Mouse (Mus musculus): ENCODE measurements at regions not wholly inside any gene's neighbourhood (a gene's known extent, or its start where the extent isn't known, plus 50 kb on each side); places are given as distances from the start of the nearest gene placed in this dataset.

DNA sequence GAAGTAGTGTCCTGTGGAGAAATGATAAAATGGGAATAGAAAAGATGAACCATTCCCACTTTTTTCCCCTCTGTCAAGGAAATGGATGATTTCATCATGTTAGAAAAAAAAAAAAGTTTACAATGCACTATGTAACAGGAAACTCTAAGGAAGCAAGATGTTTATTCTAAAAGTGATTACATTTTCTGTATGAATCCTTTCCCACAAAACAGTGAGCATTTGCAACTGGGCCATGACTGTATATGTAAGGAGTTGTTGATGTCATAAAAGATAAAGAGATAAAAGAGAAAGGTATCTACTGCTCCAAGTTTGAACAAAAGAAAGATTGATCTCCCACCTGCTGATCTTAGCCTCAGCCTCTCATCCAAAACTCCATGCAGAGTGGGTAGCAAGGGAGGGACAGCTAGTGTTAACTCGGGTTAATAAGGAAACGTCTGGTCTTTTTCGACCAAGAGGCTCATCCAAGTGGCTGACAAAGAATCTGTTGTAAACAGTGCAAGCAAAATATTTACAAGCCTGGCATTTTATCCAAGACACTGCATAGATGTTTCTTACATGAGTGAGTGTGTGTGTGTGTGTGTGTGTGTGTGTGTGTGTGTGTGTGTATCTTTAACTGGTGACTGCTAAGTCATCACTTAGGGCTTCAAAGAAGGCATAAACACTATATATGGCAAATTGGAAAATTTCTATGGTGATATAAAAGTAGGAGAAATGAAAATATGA, 213.3 kb downstream of the Gm9733 start:
- DNase-seq, result no peak

- DNase-seq, result no peak
These were observed 205.4 kb downstream of the Gm9733 start for GRCm38 (mm10) chr3:15126736-15127135.

DNA sequence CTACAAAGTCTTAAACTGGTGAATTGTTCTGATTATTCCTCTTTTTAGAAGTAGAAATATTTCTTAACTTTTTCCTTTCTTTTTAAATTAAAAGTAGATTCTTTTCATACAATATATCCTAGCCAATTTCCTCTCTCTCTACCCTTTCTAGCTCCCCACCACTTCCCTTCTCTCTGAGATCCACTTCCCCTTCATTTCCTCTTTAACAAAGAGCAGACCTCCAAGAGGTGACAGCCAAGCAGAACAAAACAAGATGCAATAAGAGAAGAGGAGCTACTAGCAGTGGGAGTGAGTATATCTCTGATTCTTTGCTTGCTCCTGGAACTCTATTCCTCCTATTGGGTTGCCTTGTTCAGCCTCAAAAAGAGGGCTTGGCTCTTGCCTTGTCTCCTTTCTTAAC, 203.7 kb downstream of the Gm9733 start:
- DNase-seq, result no peak

DNA sequence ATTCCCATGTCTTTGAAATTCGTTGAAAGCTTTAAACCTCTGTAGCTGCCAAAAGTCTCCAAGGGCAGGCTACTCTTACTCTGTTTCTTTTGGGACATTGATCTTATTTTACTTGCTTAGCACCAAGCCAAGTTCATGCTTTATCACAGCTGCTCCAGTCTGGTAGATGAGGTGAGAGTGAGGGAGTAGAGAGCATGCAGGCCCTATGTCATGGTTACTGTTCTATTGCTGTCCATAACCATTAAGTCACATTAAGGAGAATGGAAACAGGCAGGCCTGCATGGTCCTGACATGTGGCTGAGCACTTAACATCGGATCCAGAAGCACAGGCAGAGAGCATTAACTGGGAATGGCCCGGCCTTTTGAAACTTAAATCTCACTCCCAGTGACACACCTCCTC, 203.1 kb downstream of the Gm9733 start:
- DNase-seq, result no peak

GRCm38 (mm10) chr3:15129729-15130369, 202.3 kb downstream of the Gm9733 start:
- no peak for DNase-seq

- DNase-seq, result no peak
These were observed 200.0 kb downstream of the Gm9733 start for GRCm38 (mm10) chr3:15132136-15132535.

GRCm38 (mm10) chr3:15139550-15139949, 192.6 kb downstream of the Gm9733 start:
- no peak for DNase-seq

- DNase-seq, result no peak
These were observed 178.4 kb downstream of the Gm9733 start for GRCm38 (mm10) chr3:15153710-15154109.

DNA sequence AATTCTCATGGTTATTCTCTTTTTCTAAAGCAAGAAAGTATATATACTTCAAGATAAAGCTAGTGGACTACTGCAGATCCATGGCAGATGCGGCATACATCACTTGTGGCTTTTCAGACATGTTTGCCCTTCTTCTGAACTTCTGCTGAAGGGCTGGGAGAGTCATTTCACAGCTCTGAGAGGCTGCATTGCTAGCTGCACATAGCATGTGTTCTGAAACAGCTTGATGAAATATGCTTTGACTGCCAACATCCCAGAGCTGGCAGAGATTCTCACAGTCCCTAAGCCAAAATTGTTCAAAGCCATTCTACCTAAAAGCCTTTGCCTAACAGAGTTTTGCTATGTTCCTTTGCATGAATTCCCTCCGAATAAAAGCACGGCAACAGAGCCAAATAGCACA, 177.9 kb downstream of the Gm9733 start:
- peak; percentile 73 to 82 for DNase-seq

GRCm38 (mm10) chr3:15156681-15157080, 175.4 kb downstream of the Gm9733 start:
- DNase-seq, result peak in 1 of 2 experiments; percentile 9

DNA sequence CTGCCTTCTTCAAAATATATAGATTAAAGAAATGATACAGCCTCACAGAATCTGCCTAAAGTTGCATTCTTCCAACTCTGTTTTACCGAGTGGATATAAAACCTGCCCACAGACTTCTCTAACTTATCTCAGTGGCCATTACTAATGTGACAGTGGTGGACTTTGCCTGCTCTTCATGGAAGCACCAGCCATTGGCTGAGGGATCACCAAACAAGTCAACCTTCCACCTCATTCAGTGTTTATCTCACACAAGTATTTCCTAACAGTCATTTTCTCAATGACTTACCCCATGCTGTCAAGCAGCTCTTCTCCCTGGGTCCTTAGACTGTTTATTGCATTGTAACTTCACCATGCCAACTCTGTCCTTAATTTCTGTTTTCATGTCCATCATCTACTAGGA, 174.3 kb downstream of the Gm9733 start:
- no peak for DNase-seq

- DNase-seq, result no peak
These were observed 173.2 kb downstream of the Gm9733 start for GRCm38 (mm10) chr3:15158926-15159325.

DNA sequence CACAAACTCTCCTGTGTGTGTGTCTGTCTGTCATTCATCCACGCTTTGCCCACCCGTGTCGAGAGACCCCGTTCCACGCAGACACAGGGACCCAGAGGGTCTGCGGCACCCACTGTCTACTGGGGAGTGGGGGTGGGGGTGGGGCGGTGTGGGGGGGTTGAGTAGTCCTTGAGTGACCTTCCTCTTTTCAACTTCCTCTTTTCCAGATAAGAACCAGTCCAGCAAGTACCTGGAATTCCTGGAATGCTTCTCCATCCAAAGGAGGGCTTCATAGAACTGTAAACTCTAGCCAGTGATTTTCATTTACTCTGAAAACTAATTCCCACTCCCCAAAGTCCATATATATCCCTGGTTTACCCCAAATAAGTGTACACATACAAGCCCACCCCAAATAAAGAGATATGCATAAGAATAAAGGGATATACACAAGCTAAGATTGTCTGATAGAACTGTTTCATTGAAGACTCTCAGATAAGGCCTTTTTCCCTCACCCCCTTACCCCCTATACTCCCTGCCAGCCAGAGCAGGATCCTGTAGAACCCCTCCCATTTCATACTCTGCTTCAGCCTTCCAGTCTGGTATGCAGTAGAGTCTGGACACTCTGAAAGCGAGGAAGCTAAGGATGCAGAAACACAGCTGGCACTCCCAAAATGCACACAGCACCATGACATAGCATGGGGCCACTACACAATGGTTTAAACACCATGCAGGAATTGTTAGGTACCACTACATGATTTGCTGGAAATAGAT, 172.0 kb downstream of the Gm9733 start:
- DNase-seq, result no peak

DNA sequence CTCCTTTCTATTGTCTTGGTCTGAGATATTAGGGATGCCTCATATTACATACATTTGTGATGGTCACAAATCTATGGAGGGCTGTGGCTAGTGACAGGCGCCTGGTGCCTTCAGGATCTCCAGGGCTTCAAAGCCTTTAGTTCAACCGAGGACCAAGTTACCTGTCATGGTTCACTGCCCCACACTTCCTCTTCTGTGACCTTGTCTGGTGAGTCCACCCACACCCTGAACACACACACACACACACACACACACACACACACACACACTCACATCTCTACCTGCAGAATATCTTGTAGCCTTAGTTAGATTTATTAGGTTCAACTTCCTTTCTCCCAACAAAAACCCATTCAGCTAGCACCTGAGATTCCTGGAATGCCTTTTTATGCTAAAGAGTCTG, 156.3 kb downstream of the Gm9733 start:
- DNase-seq, result no peak

DNA sequence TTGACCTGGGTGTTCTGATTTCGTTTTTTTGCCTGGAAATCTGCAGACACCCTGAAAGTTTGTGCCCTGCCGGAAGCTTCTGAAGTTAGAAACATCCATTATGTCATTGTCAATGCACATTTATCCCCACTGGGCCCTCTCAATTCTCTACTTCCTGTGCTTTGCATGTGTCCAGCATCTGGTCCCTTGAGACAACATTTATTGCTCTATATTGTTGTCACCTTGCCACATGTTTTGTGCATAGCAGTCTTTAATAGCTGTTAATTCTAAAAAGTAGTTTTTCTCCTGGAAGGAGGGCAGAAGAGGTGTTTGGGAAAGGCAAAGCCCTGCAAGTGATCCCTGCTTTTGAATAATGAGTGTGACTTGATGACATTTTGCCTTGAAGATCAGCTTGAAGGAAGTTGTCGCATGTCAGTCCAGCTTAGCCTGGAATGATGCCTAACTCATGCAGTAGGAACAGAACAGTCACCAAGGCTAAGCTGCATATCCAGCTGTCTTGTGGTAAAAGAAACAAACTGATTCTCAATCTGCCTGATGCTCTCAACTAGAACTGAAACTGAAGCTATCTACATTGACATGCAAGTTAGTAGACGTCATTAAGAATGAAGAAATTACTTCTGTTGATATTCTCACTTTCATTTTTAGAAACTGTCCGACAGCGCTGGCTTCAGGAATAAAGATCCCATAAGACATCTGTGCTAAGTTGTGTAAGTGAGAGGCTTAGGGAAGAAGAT, 152.9 kb downstream of the Gm9733 start:
- no peak for DNase-seq

DNA sequence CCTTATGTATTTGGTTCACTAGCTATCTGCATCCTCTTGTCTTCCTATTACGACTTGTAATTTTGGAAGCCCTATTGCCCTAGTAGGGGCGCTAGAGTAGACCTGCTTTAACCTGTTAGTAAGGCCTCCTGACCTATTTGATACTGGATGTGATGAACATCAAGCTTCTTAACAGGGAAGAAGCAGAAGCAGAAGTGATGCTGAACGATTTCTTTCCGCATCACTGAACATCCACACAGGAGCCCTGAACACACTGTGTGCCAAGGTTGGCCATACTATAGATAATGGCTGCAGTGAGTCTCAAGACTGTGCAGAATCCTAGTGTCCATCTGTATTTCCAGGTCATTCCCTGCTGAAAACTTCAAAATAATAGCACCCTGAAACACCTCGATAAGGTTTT, 151.0 kb downstream of the Gm9733 start:
- DNase-seq, result no peak

DNA sequence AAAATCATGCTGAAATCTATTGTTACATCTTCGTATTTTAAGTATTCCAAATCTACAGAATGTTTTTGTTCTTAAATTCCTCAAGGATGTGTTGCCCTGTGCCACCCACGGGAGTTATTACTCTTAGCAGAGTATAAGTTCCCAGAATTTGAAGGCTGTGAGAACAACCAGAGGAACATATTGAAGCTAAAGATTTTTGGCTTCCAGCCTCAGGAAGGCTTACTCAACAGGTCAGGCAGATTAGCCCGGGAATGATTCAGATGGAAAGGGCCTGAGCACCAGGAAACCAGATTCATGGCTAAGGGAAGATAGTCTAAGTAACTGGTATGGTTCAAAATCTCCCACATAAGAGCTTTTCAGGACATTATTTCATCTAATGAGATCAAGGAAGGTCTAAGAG, 145.4 kb downstream of the Gm9733 start:
- DNase-seq, result no peak

DNA sequence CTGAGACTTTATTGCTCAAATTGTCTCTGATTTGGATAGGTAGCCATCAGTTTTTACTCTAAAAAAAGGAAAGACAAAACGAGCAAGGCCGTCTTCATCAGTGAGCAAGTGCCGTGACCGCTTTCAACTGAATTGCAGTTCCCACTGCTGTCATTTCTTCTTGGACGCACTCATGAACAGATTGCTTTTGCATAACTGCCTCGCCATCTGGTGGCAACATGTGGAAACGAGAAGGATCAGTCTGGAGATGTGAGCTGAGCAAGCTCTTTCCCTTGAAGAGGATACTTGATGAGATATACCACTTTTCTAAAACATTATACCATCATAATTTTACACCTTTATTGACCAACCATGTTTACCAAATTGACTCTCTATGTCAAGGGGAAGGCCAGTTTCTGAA, 137.7 kb downstream of the Gm9733 start:
- peak; percentile 73 to 78 for DNase-seq

DNA sequence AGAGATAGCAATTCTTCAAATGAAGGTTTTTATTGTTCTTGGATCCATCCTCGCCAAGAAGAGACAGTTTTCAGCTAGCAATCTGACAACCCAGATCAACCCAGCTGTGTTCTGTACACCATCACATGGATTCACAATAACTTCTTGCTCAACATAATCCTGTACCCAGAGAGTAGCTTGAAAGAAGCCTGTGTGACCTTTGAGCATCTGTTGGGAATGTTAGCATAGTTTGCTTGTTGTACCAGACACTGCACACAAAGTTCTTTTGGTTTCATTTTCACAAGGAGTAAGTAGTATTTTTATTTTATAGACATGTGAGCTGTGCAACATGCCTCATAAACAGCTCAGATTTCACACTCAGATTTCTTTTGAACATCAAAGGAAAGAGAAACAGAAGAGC, 136.0 kb downstream of the Gm9733 start:
- no peak for DNase-seq

DNA sequence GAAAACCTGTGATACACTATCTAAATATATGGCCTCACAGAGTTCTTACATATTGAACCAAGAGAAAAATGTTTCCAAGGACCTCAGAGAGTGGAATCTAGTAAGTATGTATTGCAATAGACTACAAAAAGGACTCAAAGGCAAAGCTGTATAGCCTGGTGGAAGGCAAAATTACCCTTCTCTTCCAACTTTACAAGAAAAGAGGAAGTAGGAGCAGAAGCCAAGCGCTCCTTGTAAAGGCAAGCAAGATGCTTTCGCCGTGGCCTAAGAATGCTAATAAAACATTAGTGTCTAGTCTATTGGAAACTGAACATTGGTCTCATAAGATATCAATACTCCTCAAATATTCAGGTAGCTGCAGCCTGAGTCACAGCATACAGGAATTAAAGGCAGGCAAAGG, 134.0 kb downstream of the Gm9733 start:
- DNase-seq, result no peak

- DNase-seq, result no peak
These were observed 131.8 kb downstream of the Gm9733 start for GRCm38 (mm10) chr3:15200309-15200708.

DNA sequence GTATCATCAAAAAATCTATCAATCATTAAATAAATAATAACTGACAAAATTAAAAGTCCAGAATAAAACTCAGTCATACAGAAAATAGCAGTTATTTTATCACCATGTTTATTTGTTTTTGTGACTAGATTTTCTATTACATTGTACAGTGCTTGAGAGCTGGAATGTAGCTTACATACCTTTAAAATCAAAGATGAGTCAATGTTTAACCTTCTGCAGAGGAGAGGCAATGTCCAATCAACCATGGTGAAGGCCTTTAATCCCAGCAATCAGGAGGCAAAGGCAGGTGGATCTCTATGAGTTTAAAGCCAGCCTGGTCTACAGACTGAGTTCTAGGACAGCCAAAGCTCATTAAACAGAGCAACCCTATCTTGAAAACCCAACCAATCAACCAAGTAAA, 131.1 kb downstream of the Gm9733 start:
- no peak for DNase-seq

GRCm38 (mm10) chr3:15202760-15203159, 129.3 kb downstream of the Gm9733 start:
- DNase-seq, result no peak
